Mouse (Mus musculus): Measurements from ENCODE around the gene Chkb.

DNA sequence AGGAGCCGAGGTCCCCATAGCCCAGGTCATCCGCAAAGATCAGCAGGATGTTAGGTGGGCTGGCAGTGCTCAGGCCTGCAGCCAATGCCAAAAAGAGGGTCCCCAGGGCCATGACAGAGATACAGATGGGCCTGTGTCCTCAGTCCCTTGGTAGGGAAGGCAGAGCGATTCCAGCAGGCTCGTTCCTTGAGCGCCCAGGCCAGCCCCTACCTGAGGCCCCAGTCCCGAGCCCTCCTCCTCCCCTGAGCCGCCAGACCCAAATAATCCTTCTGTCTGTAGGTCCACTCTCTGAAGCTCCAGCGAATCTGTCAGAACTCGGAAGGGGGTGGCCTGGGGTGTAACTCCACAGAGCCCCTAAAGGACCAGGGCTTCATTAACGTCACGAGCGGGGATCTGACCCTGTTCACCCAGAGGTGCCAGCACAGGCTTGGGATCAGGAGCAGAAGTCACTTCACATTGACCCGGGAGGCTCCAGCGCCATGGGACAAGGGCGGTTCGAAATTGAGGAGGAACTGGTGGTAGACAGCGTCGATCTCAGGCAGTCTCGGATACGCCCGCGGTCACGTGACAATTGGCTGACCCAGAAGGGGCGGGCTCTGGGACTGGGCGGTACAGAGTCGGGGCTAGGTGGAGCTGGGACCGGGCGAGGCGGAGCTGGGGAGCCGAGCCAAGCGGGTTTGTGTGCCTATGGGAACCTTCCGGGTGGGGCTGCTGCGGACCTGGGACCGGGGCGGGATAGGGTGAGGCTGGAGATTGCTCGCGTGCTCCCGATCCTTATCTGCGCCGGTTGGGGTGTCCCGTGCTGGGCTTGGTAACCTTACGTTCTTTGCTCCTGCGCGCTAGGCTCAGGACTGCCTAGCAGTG is 46.1 kb upstream of the Chkb start:
- no peak for TF ChIP-seq CTCF (IDR thresholded peaks at IDR 0.05; ENCODE audit: low read depth)
- no peak for TF ChIP-seq EP300 (IDR thresholded peaks at IDR 0.05; ENCODE audit: low read depth)

Data from liver, postnatal 0 days (tissue).